Mouse (Mus musculus): ENCODE data around the gene Hif1an. TPM values are rescaled to one million over a fixed set of nuclear protein-coding genes. Genes with fewer than 3 reads are reported as not detected.
A peak's percentile ranks its signal among the peaks of the same experiment; 100 is the strongest.

Gene Hif1an
- polyA plus RNA-seq (2015; fragmentation: Nextera tagmentation; extraction: Ambion mirVana) = 29.4 and 31.0 TPM in 2 replicates

GRCm38 (mm10) chr19:44562652-44563206 lies at the start of gene Hif1an:
Hif1an (plus strand) TSS chr19:44562850.
- peak within 1 kb of the TSS; percentile 85 for H3K9ac ChIP-seq
- WGBS = 0% methylated on average over 33 of the region's 33 CpGs
- peak within 1 kb of the TSS; percentile 84 for H3K27ac ChIP-seq
- H3K4me3 ChIP-seq = peak within 1 kb of the TSS; percentile 74
- H3K36me3 ChIP-seq = peaks cover 27% of the 10 kb centered on the region
- peaks cover 16% of the 10 kb centered on the region for H3K27me3 ChIP-seq
- ATAC-seq (ENCODE audit: low FRiP score) = peak; percentile 98
- H3K9me3 ChIP-seq = no peaks in the 10 kb centered on the region
- H3K4me1 ChIP-seq (replicated peaks) = peaks cover 32% of the 10 kb centered on the region
- H3K4me2 ChIP-seq = peak within 1 kb of the TSS; percentile 89

- 12% methylated on average over 11 of the region's 11 CpGs for WGBS
- Histone ChIP-seq H3K27me3 (peaks cover 98% of the 10 kb centered on the region), H3K4me1 (replicated peaks) (peaks cover 49% of the 10 kb centered on the region), H3K4me2 (no peak overlapping the region), H3K27ac (no peak overlapping the region), H3K9ac (no peak overlapping the region), H3K36me3 (no peaks in the 10 kb centered on the region), H3K9me3 (no peaks in the 10 kb centered on the region), H3K4me3 (no peak overlapping the region)
- ATAC-seq (ENCODE audit: low FRiP score) = no peak
Measured at GRCm38 (mm10) chr19:44513054-44513833, 49.4 kb upstream of the Hif1an start.

- peaks cover 49% of the 10 kb centered on the region for H3K4me1 ChIP-seq (replicated peaks)
- ATAC-seq (ENCODE audit: low FRiP score) = no peak
- no peaks in the 10 kb centered on the region for H3K36me3 ChIP-seq
- 12% methylated on average over 7 of the region's 7 CpGs for WGBS
- H3K4me3 ChIP-seq = no peak overlapping the region
- H3K27me3 ChIP-seq = peaks cover 99% of the 10 kb centered on the region
- no peak overlapping the region for H3K4me2 ChIP-seq
- 0 out of 2 replicates have a peak overlapping the region, but pooled peaks have one; percentile 12 for H3K27ac ChIP-seq
- H3K9ac ChIP-seq = no peak overlapping the region
- no peaks in the 10 kb centered on the region for H3K9me3 ChIP-seq
Measured at GRCm38 (mm10) chr19:44513921-44514482, 48.6 kb upstream of the Hif1an start.

DNA sequence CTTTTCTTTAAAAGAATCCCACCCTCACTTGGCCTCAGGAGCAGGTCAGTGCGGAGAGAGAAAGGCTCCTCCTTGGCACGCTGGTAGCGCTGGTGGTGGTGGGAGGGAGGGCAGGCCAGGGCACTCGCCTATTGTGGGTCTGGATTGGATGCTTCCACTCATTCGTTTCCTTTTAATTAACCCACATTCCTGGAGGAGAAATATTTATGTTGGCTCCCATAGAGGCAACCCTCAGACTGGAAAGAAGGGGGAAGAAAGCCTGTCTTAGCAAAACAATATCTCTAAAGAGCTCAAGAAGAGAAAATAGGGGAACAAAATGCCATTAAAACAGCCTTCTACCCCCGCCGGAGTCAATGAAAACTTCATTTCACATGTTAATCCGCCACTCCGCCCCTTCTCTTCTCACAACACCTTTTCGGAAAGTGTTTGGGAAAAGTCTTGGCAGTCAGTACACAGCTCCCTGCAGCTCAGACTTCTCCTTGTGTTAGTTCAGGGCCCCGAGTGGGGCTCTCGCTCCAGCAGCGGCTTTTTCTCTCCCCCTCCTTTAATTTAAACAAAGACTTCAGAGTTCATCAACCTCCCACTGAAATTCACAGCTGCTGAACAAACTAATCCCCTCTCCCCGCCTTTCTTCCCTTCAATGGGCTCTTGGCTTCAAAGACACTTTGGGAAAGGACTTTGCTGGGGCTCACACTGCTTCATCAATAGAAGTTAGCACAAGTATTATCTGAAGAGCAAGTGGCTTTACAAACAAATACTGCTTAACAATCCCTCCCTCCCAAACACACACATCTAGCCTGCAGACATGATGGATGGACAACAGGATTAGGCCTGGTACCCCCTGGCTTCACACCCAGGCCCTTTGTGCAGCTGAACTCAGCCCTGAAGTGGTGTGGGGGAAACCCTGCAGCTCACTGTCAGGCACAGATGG lies 47.9 kb upstream of the Hif1an start:
- Histone ChIP-seq H3K4me1 (replicated peaks) (peaks cover 53% of the 10 kb centered on the region), H3K27me3 (peaks cover 97% of the 10 kb centered on the region), H3K4me2 (no peak overlapping the region), H3K27ac (0 out of 2 replicates have a peak overlapping the region, but pooled peaks have one; percentile 12), H3K9ac (no peak overlapping the region), H3K36me3 (no peaks in the 10 kb centered on the region), H3K4me3 (no peak overlapping the region), H3K9me3 (no peaks in the 10 kb centered on the region)
- WGBS = 3% methylated on average over 14 of the region's 14 CpGs
- ATAC-seq (ENCODE audit: low FRiP score) = peak; percentile 74

GRCm38 (mm10) chr19:44515769-44516168 lies 46.9 kb upstream of the Hif1an start:
- H3K9me3 ChIP-seq = no peaks in the 10 kb centered on the region
- 34% methylated on average over 6 of the region's 6 CpGs for WGBS
- H3K27ac ChIP-seq = 0 out of 2 replicates have a peak overlapping the region, but pooled peaks have one; percentile 12
- H3K36me3 ChIP-seq = no peaks in the 10 kb centered on the region
- no peak for ATAC-seq (ENCODE audit: low FRiP score)
- H3K4me3 ChIP-seq = no peak overlapping the region
- peaks cover 96% of the 10 kb centered on the region for H3K27me3 ChIP-seq
- H3K4me1 ChIP-seq (replicated peaks) = peaks cover 48% of the 10 kb centered on the region
- no peak overlapping the region for H3K9ac ChIP-seq
- H3K4me2 ChIP-seq = no peak overlapping the region

DNA sequence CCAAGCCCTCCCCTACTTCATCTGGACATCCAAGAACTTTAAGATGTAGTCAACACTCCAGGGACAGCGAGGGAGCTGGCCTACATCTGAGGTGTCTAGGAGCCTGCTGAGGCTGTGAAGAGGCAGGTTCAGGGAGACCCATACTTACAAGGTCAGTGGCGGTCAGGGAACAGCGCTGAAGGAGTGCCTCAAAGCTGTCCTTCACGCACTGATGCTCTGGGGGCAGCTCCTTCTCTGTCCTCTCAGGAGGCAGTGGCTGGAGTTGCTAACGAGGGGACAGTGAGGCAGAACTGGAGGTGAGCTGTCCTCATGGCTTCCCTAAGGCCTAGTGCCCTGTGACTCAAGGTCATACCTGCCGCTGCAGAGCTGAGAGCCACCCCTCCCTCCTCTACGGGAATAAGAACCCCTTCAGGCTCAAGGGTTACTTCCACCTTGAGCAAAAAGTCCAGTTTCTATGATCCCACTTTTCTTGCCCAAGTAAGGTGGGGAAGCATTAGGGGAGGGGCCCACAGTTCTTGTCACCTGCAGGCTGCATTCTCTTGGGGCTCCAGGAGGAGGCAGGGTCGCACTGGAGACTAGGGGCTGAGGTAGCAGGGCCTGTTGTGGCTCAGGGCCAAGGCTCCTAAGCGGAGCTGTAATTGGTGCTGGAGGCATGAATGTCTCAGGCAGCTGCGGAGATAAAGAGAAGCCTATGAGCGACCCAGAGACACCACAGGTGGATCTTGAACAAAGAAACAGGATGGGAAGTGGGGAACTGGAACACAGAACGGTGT lies 44.5 kb upstream of the Hif1an start:
- 53% methylated on average over 12 of the region's 12 CpGs for WGBS

GRCm38 (mm10) chr19:44519152-44519551 lies 43.5 kb upstream of the Hif1an start:
- no peak overlapping the region for H3K9ac ChIP-seq
- no peak overlapping the region for H3K27ac ChIP-seq
- no peak overlapping the region for H3K4me3 ChIP-seq
- H3K4me2 ChIP-seq = no peak overlapping the region
- H3K36me3 ChIP-seq = no peaks in the 10 kb centered on the region
- peaks cover 29% of the 10 kb centered on the region for H3K4me1 ChIP-seq (replicated peaks)
- ATAC-seq (ENCODE audit: low FRiP score) = no peak
- WGBS = 23% methylated on average over 7 of the region's 7 CpGs
- H3K9me3 ChIP-seq = no peaks in the 10 kb centered on the region
- H3K27me3 ChIP-seq = peaks cover 88% of the 10 kb centered on the region

More for the DNA sequence above, 44.5 kb upstream of the Hif1an start:
- H3K27me3 ChIP-seq = peaks cover 89% of the 10 kb centered on the region
- H3K36me3 ChIP-seq = no peaks in the 10 kb centered on the region
- no peak overlapping the region for H3K4me3 ChIP-seq
- no peak overlapping the region for H3K9ac ChIP-seq
- no peaks in the 10 kb centered on the region for H3K9me3 ChIP-seq
- peaks cover 32% of the 10 kb centered on the region for H3K4me1 ChIP-seq (replicated peaks)
- no peak overlapping the region for H3K27ac ChIP-seq
- no peak for ATAC-seq (ENCODE audit: low FRiP score)
- H3K4me2 ChIP-seq = no peak overlapping the region

- no peak overlapping the region for H3K9ac ChIP-seq
- H3K9me3 ChIP-seq = no peaks in the 10 kb centered on the region
- H3K27me3 ChIP-seq = peaks cover 45% of the 10 kb centered on the region
- 89% methylated on average over 9 of the region's 9 CpGs for WGBS
- no peak overlapping the region for H3K27ac ChIP-seq
- H3K4me3 ChIP-seq = no peak overlapping the region
- H3K4me1 ChIP-seq (replicated peaks) = no peaks in the 10 kb centered on the region
- no peak overlapping the region for H3K4me2 ChIP-seq
- no peaks in the 10 kb centered on the region for H3K36me3 ChIP-seq
- ATAC-seq (ENCODE audit: low FRiP score) = no peak
Measured at GRCm38 (mm10) chr19:44525551-44526205, 37.0 kb upstream of the Hif1an start.

DNA sequence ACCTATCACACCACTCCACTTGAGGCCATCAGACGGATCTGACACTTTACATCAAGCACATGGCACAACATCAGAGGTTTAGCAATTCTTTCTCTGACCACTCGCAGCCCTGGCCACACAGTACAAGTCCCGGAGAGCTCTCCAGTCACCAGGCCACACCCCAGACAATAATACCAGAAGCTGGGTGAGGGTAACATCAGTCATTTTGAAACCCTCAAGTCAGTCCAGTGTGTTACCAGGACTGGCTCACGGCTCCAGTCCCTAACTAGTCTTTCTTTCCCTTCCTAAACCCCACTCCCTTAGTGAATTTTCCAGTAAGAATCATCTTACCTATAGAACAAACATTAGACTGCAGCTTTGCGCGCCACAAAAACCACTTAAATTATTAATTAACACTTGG lies 32.6 kb upstream of the Hif1an start:
- peaks cover 37% of the 10 kb centered on the region for H3K27me3 ChIP-seq
- H3K9me3 ChIP-seq = no peaks in the 10 kb centered on the region
- H3K36me3 ChIP-seq = no peaks in the 10 kb centered on the region
- WGBS = 82% methylated on average over 6 of the region's 6 CpGs
- no peak overlapping the region for H3K9ac ChIP-seq
- no peak overlapping the region for H3K4me3 ChIP-seq
- no peaks in the 10 kb centered on the region for H3K4me1 ChIP-seq (replicated peaks)
- no peak overlapping the region for H3K27ac ChIP-seq
- H3K4me2 ChIP-seq = no peak overlapping the region
- ATAC-seq (ENCODE audit: low FRiP score) = no peak

DNA sequence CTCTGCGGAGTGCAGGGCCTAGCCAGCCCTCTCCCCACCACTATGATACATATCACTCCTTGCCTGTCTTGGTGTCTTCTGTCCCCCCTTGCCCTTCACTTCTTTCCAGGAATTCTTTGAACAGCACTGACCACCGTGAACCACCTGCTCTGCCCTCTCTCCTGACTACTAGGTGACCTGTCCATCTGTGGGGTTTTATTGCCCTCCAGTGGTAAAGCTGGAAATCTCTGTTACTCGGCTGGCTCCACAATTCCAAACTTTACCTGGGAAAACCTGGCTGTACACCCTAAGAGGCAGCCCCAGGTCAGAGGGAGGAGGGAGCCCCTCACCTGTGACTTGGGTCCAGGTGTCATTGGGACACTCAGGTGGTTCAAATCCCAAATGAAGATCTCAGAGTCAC lies 27.3 kb upstream of the Hif1an start:
- Histone ChIP-seq H3K9me3 (0 out of 2 replicates have a peak, but pooled peaks cover 6% of the 10 kb centered on the region), H3K27ac (no peak overlapping the region), H3K36me3 (no peaks in the 10 kb centered on the region), H3K4me1 (replicated peaks) (no peaks in the 10 kb centered on the region), H3K4me3 (no peak overlapping the region), H3K27me3 (peaks cover 29% of the 10 kb centered on the region), H3K9ac (no peak overlapping the region), H3K4me2 (no peak overlapping the region)
- 31% methylated on average over 3 of the region's 3 CpGs for WGBS
- no peak for ATAC-seq (ENCODE audit: low FRiP score)

- H3K4me3 ChIP-seq = no peak overlapping the region
- H3K9ac ChIP-seq = no peak overlapping the region
- WGBS = 90% methylated on average over 8 of the region's 8 CpGs
- no peak overlapping the region for H3K4me2 ChIP-seq
- no peak for ATAC-seq (ENCODE audit: low FRiP score)
- H3K27ac ChIP-seq = no peak overlapping the region
- no peaks in the 10 kb centered on the region for H3K36me3 ChIP-seq
- H3K27me3 ChIP-seq = peaks cover 14% of the 10 kb centered on the region
- H3K9me3 ChIP-seq = 0 out of 2 replicates have a peak, but pooled peaks cover 6% of the 10 kb centered on the region
- H3K4me1 ChIP-seq (replicated peaks) = no peaks in the 10 kb centered on the region
Measured at GRCm38 (mm10) chr19:44537416-44537815, 25.2 kb upstream of the Hif1an start.
